Mouse (Mus musculus) retina, postnatal 7 days (tissue): Measurements from ENCODE around the gene Naa40.

ENCODE experiments used
- DNase-seq: peaks from one replicate; pipeline ENCODE4 v3.0.0-alpha.2; 2012; ENCODE audit warnings: low read depth, low spot score

The Naa40 gene

GRCm38 (mm10) chr19:7240782-7241690 is at the start of gene Naa40:
Gene Naa40 (minus strand): TSS chr19:7241183.
- peak; percentile 95 for DNase-seq

GRCm38 (mm10) chr19:7289767-7290166 is 48.8 kb upstream of the Naa40 start:
- no peak for DNase-seq

- DNase-seq, result no peak
Observed at GRCm38 (mm10) chr19:7288288-7288687, 47.3 kb upstream of the Naa40 start.

GRCm38 (mm10) chr19:7286563-7287315 is 45.8 kb upstream of the Naa40 start:
- no peak for DNase-seq

GRCm38 (mm10) chr19:7280557-7281330 is 39.8 kb upstream of the Naa40 start:
- no peak for DNase-seq

GRCm38 (mm10) chr19:7279114-7279513 is 38.1 kb upstream of the Naa40 start:
- no peak for DNase-seq

GRCm38 (mm10) chr19:7278200-7278906 is 37.4 kb upstream of the Naa40 start:
- DNase-seq, result no peak

GRCm38 (mm10) chr19:7276796-7277195 is 35.8 kb upstream of the Naa40 start:
- no peak for DNase-seq

- DNase-seq, result no peak
Observed at GRCm38 (mm10) chr19:7276053-7276659, 35.2 kb upstream of the Naa40 start.

- no peak for DNase-seq
Observed at GRCm38 (mm10) chr19:7275131-7275789, 34.3 kb upstream of the Naa40 start.

- no peak for DNase-seq
Observed at GRCm38 (mm10) chr19:7274326-7274990, 33.5 kb upstream of the Naa40 start.

GRCm38 (mm10) chr19:7273486-7273885 is 32.5 kb upstream of the Naa40 start:
- DNase-seq, result no peak

GRCm38 (mm10) chr19:7269290-7270044 is 28.5 kb upstream of the Naa40 start:
- DNase-seq, result no peak

- no peak for DNase-seq
Observed at GRCm38 (mm10) chr19:7268722-7269090, 27.7 kb upstream of the Naa40 start.

GRCm38 (mm10) chr19:7267781-7268721 is 27.1 kb upstream of the Naa40 start:
- DNase-seq, result peak; percentile 80

GRCm38 (mm10) chr19:7267091-7267741 is 26.2 kb upstream of the Naa40 start, which contains the start of gene Rcor2:
Gene Rcor2 (plus strand): TSS chr19:7267325.
- no peak for DNase-seq

GRCm38 (mm10) chr19:7266421-7266831 is 25.4 kb upstream of the Naa40 start:
- no peak for DNase-seq
